Mouse (Mus musculus) limb, embryonic 15.5 days (tissue): ENCODE data around the gene Rpl37a. TPM values are rescaled to one million over a fixed set of nuclear protein-coding genes. Genes with fewer than 3 reads are reported as not detected.

Experiments used
- ATAC-seq: fragments of 200-750 bp; cut with Nextera tagmentation; 2 replicates; pipeline ENCODE4 v1.8.0; 2017; ENCODE audit warnings: low read depth, moderate TSS enrichment; ENCODE audit not compliant: insufficient number of reproducible peaks, low FRiP score, low TSS enrichment
- H3K27ac ChIP-seq: fragments of 300-500 bp; sonication (generic); 2 replicates; pipeline ENCODE4 v1.5.1; 2015; ENCODE audit warnings: moderate library complexity, mild to moderate bottlenecking, inconsistent platforms
- H3K27me3 ChIP-seq: fragments of 300-500 bp; sonication (generic); 2 replicates; pipeline ENCODE4 v1.6.1; 2015; ENCODE audit warnings: inconsistent platforms
- H3K36me3 ChIP-seq: fragments of 300-500 bp; sonication (generic); 2 replicates; pipeline ENCODE4 v1.6.1; 2015; ENCODE audit warnings: inconsistent platforms
- H3K4me1 ChIP-seq: fragments of 300-500 bp; sonication (generic); 2 replicates; pipeline ENCODE4 v1.6.1; 2015; ENCODE audit warnings: inconsistent platforms
- H3K4me2 ChIP-seq: fragments of 300-500 bp; sonication (generic); 2 replicates; pipeline ENCODE4 v1.6.1; 2015; ENCODE audit warnings: mild to moderate bottlenecking, inconsistent platforms
- H3K4me3 ChIP-seq: fragments of 300-500 bp; sonication (generic); 2 replicates; pipeline ENCODE4 v1.5.1; 2015; ENCODE audit warnings: mild to moderate bottlenecking, inconsistent platforms
- H3K9ac ChIP-seq: fragments of 300-500 bp; sonication (generic); 2 replicates; pipeline ENCODE4 v1.6.1; 2015; ENCODE audit warnings: inconsistent platforms
- H3K9me3 ChIP-seq: fragments of 300-500 bp; sonication (generic); 2 replicates; pipeline ENCODE4 v1.6.1; 2016; ENCODE audit warnings: inconsistent platforms
- WGBS: fragments of 180-500 bp; shearing (Covaris S2); methylation state at CpG from one replicate; pipeline ENCODE4 v1.1.7; 2015; 5-methylcytosine and 5-hydroxymethylcytosine counted together
- polyA plus RNA-seq: library from polyadenylated mRNA; unstranded; fragments of >200 nt; fragmentation: Nextera tagmentation; extraction: Ambion mirVana; gene quantifications from 2 replicates; pipeline ENCODE4 v1.2.1, GENCODE M21; 2015

Rpl37a gene
- polyA plus RNA-seq: 1,437 and 1,953 TPM in 2 replicates

- Histone ChIP-seq H3K36me3 (peaks cover 32% of the 10 kb centered on the region), H3K27ac (peak within 1 kb of the TSS; percentile 94), H3K4me1 (peaks cover 15% of the 10 kb centered on the region), H3K9me3 (no peaks in the 10 kb centered on the region), H3K4me2 (peak within 1 kb of the TSS; percentile 62), H3K4me3 (peak within 1 kb of the TSS; percentile 58), H3K9ac (peak within 1 kb of the TSS; percentile 73), H3K27me3 (no peaks in the 10 kb centered on the region)
- ATAC-seq: peak; percentile 85
- WGBS: 3% methylated on average over 68 of the region's 68 CpGs
Measured at GRCm38 (mm10) chr1:72710753-72711653, at the start of gene Rpl37a. Gene Rpl37a, plus strand, starts transcription at chr1:72711290.

GRCm38 (mm10) chr1:72673070-72673469 lies 38.0 kb upstream of the Rpl37a start:
- Histone ChIP-seq H3K9me3 (no peaks in the 10 kb centered on the region), H3K4me3 (no peak overlapping the region), H3K4me2 (no peak overlapping the region), H3K27me3 (no peaks in the 10 kb centered on the region), H3K9ac (no peak overlapping the region), H3K4me1 (no peaks in the 10 kb centered on the region), H3K36me3 (no peaks in the 10 kb centered on the region), H3K27ac (no peak overlapping the region)
- ATAC-seq: no peak
- WGBS: 27% methylated on average over 3 of the region's 3 CpGs

GRCm38 (mm10) chr1:72696256-72696655 lies 14.8 kb upstream of the Rpl37a start:
- no peak for ATAC-seq
- Histone ChIP-seq H3K27ac (no peak overlapping the region), H3K9ac (no peak overlapping the region), H3K9me3 (no peaks in the 10 kb centered on the region), H3K4me1 (no peaks in the 10 kb centered on the region), H3K4me2 (no peak overlapping the region), H3K36me3 (no peaks in the 10 kb centered on the region), H3K27me3 (no peaks in the 10 kb centered on the region), H3K4me3 (no peak overlapping the region)
- WGBS: 48% methylated on average over 3 of the region's 3 CpGs

DNA sequence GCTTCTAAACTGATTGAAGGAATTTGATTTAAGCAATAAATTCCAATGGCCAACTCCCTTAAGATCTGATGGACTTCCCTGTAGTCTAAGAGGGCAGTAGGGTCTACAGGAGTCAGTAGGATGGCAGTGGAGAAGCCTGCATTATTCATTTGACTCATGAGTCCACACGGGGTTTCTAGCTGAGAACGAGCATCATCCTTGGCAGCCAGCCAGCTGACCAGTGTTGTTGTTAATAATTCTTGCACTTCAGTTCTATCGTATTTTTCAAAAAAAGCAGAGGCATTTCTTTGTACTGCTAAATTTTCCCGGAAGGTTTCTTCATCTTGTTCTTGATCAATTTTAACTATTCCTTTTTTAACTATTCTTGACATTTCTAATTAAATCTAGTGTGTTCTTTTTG lies 12.4 kb upstream of the Rpl37a start:
- no peak for ATAC-seq
- no peaks in the 10 kb centered on the region for H3K9me3 ChIP-seq
- no peak overlapping the region for H3K27ac ChIP-seq
- no peaks in the 10 kb centered on the region for H3K27me3 ChIP-seq
- H3K36me3 ChIP-seq: no peaks in the 10 kb centered on the region
- H3K4me2 ChIP-seq: no peak overlapping the region
- 61% methylated on average over 4 of the region's 4 CpGs for WGBS
- H3K4me3 ChIP-seq: no peak overlapping the region
- no peak overlapping the region for H3K9ac ChIP-seq
- H3K4me1 ChIP-seq: no peaks in the 10 kb centered on the region

DNA sequence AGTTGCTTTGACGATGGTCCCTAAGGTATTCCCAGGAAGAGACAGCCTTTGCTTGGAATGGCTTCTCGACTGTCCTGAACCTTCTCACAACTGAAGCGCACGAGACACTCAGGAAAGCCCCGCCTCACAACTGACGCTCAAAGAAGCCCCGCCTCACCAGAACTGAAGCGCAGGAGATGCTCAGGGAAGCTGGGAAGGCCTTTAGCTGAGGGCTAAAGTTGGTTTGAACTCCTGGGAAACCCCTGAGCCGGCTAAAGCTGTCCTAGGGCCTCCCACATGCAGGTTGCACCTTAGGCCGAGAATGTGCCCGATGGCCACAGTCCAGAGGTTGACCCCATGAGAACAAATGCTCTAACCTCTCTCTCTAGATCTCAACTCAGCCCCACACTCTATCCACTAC lies 10.6 kb upstream of the Rpl37a start, which contains the start of gene Ankar:
TSS of gene Ankar (minus strand) at position 101 of the 400 bp plus-strand sequence.
- H3K36me3 ChIP-seq: no peaks in the 10 kb centered on the region
- no peaks in the 10 kb centered on the region for H3K9me3 ChIP-seq
- H3K27ac ChIP-seq: no peak within 1 kb of the TSS
- H3K27me3 ChIP-seq: no peaks in the 10 kb centered on the region
- no peak for ATAC-seq
- no peak within 1 kb of the TSS for H3K4me3 ChIP-seq
- no peak within 1 kb of the TSS for H3K9ac ChIP-seq
- WGBS: 81% methylated on average over 11 of the region's 11 CpGs
- no peak within 1 kb of the TSS for H3K4me2 ChIP-seq
- no peaks in the 10 kb centered on the region for H3K4me1 ChIP-seq

- 34% methylated on average over 4 of the region's 4 CpGs for WGBS
- Histone ChIP-seq H3K27ac (no peak overlapping the region), H3K9me3 (no peaks in the 10 kb centered on the region), H3K4me1 (peaks cover 4% of the 10 kb centered on the region), H3K4me2 (no peak overlapping the region), H3K4me3 (no peak overlapping the region), H3K27me3 (no peaks in the 10 kb centered on the region), H3K9ac (no peak overlapping the region), H3K36me3 (peaks cover under 1% of the 10 kb centered on the region; the same call in 1 of the 2 replicates)
- ATAC-seq: no peak
Measured at GRCm38 (mm10) chr1:72707525-72707924, 3.6 kb upstream of the Rpl37a start.

DNA sequence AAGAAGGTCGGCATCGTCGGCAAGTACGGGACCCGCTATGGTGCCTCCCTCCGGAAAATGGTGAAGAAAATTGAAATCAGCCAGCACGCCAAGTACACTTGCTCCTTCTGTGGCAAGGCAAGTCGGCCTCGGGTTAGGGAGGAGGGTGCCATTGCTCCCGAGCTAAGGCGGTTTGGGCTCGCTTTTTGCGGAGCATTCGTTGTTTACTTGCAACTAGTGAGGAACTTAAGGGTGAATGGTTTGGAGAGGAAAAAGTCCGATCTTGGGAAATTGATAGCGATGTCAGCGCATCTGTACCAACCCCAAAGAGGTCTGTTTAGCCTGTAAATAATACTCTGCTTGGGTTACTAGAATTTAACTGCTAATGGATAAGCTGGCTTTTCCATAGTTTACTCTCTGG lies 594 bp downstream of the Rpl37a start:
- Histone ChIP-seq H3K4me1 (peaks cover 15% of the 10 kb centered on the region), H3K27me3 (no peaks in the 10 kb centered on the region), H3K4me2 (peak overlapping the region; percentile 53), H3K9ac (peak overlapping the region; percentile 73), H3K36me3 (peaks cover 32% of the 10 kb centered on the region), H3K4me3 (peak overlapping the region; percentile 58), H3K27ac (peak overlapping the region; percentile 94), H3K9me3 (no peaks in the 10 kb centered on the region)
- ATAC-seq: no peak
- under 1% methylated on average over 17 of the region's 17 CpGs for WGBS

GRCm38 (mm10) chr1:72714547-72714946 lies 3.5 kb downstream of the Rpl37a start:
- Histone ChIP-seq H3K4me2 (no peak overlapping the region), H3K4me1 (peaks cover 15% of the 10 kb centered on the region), H3K9ac (no peak overlapping the region), H3K27ac (no peak overlapping the region), H3K4me3 (no peak overlapping the region), H3K27me3 (no peaks in the 10 kb centered on the region), H3K9me3 (no peaks in the 10 kb centered on the region), H3K36me3 (peaks cover 35% of the 10 kb centered on the region)
- ATAC-seq: no peak
- 60% methylated on average over 4 of the region's 4 CpGs for WGBS

DNA sequence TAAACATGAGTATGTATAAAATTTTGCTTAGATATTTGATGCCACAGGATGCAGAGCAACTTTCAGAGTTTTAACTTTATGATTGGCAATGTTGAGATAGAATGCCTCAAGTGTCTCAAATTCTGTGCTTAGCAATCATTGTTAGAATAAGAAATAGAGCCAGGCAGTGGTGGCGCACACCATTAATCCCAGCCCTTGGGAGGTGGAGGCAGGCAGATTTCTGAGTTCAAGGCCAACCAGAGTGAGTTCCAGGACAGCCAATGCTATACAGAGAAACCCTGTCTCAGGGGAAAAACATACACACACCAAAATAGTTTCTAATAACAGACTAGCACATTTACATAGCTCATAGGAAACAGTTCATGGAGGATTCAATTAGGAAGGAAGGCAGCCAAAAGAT lies 4.0 kb downstream of the Rpl37a start:
- Histone ChIP-seq H3K4me2 (no peak overlapping the region), H3K36me3 (peaks cover 37% of the 10 kb centered on the region), H3K27ac (no peak overlapping the region), H3K9ac (no peak overlapping the region), H3K27me3 (no peaks in the 10 kb centered on the region), H3K9me3 (no peaks in the 10 kb centered on the region), H3K4me3 (no peak overlapping the region), H3K4me1 (peaks cover 15% of the 10 kb centered on the region)
- WGBS: 95% methylated on average over 1 of the region's 1 CpGs
- ATAC-seq: no peak

- Histone ChIP-seq H3K36me3 (peaks cover 42% of the 10 kb centered on the region), H3K4me2 (no peak overlapping the region), H3K9ac (no peak overlapping the region), H3K27ac (no peak overlapping the region), H3K27me3 (no peaks in the 10 kb centered on the region), H3K4me3 (no peak overlapping the region), H3K4me1 (peaks cover 15% of the 10 kb centered on the region), H3K9me3 (no peaks in the 10 kb centered on the region)
- 77% methylated on average over 3 of the region's 3 CpGs for WGBS
- no peak for ATAC-seq
Measured at GRCm38 (mm10) chr1:72715593-72716361, 4.7 kb downstream of the Rpl37a start.

- Histone ChIP-seq H3K4me3 (no peak overlapping the region), H3K9me3 (no peaks in the 10 kb centered on the region), H3K36me3 (peaks cover 42% of the 10 kb centered on the region), H3K27ac (peak overlapping the region; percentile 52; the same call in 1 of the 2 replicates), H3K9ac (no peak overlapping the region), H3K4me1 (peaks cover 15% of the 10 kb centered on the region), H3K27me3 (no peaks in the 10 kb centered on the region), H3K4me2 (no peak overlapping the region)
- no peak for ATAC-seq
- whole genome bisulfite sequencing: 48% methylated on average over 2 of the region's 2 CpGs
Measured at GRCm38 (mm10) chr1:72716421-72716820, 5.3 kb downstream of the Rpl37a start.

DNA sequence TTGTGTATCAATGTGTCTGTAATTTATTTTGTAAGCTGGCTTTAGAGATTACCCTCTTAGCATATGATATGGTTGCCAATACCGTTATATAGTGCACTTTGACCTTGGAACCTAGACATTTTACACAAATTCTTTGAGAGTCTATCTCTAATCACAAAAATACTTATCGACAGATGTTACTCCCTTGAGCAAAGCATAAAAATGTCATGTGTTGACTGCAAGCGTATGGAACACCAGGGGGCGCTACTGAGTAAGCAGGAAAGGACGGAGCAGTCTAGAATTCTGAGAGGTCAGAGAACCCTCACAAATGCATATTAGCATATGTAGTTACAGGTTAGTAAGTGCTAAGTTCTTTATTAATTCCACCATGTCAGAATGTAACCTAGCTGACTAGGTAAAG lies 5.8 kb downstream of the Rpl37a start:
- WGBS: 6% methylated on average over 5 of the region's 5 CpGs

More for the DNA sequence above, 5.8 kb downstream of the Rpl37a start:
- Histone ChIP-seq H3K4me1 (peaks cover 15% of the 10 kb centered on the region), H3K36me3 (peaks cover 42% of the 10 kb centered on the region), H3K9ac (no peak overlapping the region), H3K27ac (no peak overlapping the region), H3K27me3 (no peaks in the 10 kb centered on the region), H3K9me3 (no peaks in the 10 kb centered on the region), H3K4me2 (no peak overlapping the region), H3K4me3 (no peak overlapping the region)
- ATAC-seq: no peak
